Mouse (Mus musculus) mouse embryonic stem cell (cell line): ENCODE measurements around the gene Gm45799.

Experiments used
- in situ Hi-C, 2 experiments: fragments of 300-500 bp; cut with MboI; formaldehyde crosslinking; loops; 1 replicate in 1 of 2; 3 replicates in 1 of 2; pipeline ENCODE4 v1.14.3; 2019 to 2020; ENCODE audit warnings: low sequenced_read_pairs in 2 of 2, low pct_unique_long_range_greater_than_20kb in 1 of 2, mixed read lengths in 1 of 2; ENCODE audit not compliant: unreplicated experiment in 1 of 2

Gene Gm45799

DNA sequence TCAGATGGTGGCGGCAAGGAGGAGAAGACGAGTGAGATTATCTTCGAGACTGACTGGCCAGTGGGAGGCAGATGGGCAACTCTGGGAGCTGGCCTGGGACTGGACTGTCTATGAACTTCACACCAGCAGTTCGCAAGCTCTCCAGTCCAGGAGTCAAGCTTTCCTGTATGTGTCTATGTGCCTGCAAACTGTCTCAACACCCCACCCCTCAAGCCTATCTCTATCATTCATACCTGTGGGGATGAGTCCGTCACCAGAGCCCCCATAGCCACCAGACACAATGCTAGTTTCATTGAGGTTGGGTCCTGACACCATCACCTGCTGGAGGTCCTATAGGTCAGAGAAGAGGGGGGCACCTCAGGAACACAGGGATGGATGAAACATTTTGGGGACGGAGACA lies 1.6 kb upstream of the Gm45799 start:
- in situ Hi-C loops = no loop called here

- in situ Hi-C loops = no loop called here
Observed at GRCm38 (mm10) chr7:105639304-105639703, 1.0 kb upstream of the Gm45799 start.

- in situ Hi-C loops = no loop called here
Observed at GRCm38 (mm10) chr7:105639756-105640155, 596 bp upstream of the Gm45799 start, which contains the start of gene Timm10b. Gene Timm10b, plus strand, starts transcription at chr7:105640056.

DNA sequence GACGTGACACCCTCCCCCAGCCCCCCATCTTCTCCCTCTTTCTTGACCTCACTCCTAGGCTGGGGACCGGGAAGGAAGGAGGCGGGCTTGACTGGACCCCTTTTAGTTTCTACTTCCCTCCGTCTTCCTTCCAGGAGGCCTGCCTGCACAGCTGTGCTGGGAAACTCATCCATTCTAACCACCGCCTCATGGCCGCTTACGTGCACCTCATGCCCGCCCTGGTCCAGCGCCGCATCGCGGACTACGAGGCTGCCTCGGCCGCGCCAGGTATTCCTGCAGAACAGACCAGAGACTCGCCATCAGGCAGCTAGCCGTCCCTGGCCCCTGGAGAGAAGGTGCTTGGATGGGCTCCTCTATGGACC lies 523 bp downstream of the Gm45799 start:
- in situ Hi-C loops = no loop called here

GRCm38 (mm10) chr7:105641936-105642335 lies 1.6 kb downstream of the Gm45799 start:
- in situ Hi-C loops = no loop called here

DNA sequence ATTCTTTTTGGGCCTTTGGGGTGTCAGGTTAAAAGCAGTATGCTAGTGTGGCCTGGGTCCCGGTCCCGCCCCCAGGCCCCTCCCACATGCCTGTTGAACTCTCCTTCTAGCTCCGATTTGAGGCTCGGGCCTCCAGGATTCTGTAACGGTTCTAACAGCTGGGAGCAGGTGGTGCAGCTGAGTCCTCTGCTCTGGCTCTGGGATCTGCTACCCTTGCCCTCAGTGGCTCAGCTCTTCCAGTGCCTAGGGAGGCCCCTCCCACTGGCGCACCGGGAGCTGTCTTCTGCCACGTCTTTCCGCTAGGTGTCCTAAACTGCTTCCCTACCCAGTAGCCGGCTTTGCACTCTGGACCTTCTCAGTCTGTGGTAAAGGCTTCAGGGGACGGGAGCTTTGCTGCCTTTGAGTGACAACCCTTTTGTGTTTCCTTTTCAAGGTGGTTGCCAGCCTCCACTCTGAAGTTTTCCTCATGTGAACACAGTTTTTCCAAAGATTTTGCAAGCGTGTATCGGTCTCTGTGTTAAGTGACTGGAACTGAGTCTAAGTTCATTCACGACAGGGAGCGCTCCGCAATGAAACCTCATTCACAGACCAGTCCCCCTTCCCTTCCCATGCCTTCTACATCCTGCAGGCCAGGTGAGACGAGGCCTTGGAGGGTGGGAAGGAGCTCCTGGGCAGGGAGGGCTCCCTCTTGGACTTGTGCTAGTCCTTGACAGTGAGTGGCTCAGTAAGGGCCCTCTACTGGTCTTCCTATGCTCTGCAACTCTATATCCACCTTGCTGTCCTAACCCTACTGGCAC lies 10.5 kb downstream of the Gm45799 start, which contains the start of gene Dnhd1:
Dnhd1 (plus strand) TSS at position 189 of the 797 bp plus-strand sequence.
- in situ Hi-C loops = no loop called here

- in situ Hi-C loops = no loop called here
Observed at GRCm38 (mm10) chr7:105685541-105686197, 45.3 kb downstream of the Gm45799 start.

- in situ Hi-C loops = no loop called here
Observed at GRCm38 (mm10) chr7:105690875-105691274, 50.5 kb downstream of the Gm45799 start.

- in situ Hi-C loops = no loop called here
Observed at GRCm38 (mm10) chr7:105703184-105703583, 62.8 kb downstream of the Gm45799 start.

- in situ Hi-C loops = no loop called here
Observed at GRCm38 (mm10) chr7:105703816-105704215, 63.5 kb downstream of the Gm45799 start.

DNA sequence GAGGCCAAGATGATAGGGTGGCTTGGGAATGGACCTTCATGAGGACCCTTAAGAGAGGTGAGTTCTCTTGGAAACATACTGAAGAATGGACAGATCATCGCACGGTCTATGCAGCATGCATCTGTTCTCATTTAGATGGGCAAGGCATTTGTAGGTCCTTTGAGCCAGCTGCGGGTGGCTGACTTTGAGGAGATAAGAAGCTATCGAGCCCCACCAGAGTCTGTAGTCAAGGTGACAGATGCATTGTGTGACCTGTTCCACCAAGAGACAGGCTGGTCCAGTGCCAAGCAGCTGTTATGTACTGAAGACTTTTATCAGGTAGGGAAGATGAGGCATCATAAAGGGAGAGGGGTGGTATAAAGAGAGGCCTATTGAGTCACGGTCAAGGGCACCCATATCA lies 68.4 kb downstream of the Gm45799 start:
- in situ Hi-C loops = no loop called here

- in situ Hi-C loops = no loop called here
Observed at GRCm38 (mm10) chr7:105715366-105715765, 75.0 kb downstream of the Gm45799 start.

GRCm38 (mm10) chr7:105721916-105722315 lies 81.6 kb downstream of the Gm45799 start:
- in situ Hi-C loops = no loop called here

DNA sequence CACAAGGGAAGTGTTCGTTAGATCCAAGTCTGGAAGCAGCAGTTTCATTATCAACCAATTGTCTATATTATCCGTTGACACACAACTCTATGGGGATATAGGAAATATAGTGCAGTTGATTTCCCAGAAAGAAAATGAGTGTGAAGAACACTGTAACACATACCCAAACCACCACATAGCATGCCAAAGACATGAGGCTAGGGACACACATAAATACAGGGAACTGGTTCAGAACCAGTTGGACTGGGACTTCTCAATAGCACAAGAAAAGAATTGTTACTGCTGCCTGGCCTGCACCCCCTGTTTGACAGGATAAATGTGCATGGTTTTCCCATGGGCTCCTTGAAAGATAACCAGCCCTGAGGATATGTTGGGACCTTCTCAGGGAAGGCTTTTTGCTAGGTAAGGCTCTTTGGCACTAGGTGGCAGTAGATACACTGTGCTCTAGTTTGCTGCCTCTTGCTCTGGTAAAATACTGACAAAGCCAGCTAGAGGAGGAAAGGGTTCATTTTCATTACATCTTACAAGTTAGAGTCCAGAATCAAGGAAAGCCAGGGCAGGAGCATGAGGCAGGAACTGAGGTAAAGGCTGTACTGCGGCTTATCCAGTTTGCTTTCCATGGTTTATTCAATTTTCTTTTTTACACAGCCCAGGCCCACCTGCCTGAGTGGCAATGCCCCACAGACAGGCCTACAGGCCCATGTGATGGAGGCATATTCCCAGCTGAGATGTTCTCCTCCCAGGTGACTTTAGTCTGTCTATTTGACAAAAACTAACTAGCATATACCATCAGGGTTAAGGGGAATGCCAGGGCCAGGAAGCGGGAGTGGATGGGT lies 86.0 kb downstream of the Gm45799 start:
- in situ Hi-C loops = no loop called here

DNA sequence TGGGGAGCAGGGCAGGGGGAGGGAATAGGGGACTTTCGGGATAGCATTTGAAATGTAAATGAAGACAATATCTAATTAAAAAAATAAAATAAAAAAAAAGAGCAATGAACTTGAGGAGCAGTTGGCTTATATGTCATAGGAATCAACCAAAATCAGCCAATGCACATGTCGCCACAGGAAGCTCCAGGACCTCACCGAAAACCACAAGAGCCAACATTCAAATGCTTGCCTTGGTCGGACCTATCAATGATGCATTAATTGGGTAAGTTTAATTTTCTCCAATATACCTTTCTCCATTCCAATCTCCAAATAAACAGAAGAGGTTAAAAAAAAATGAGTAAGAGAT lies 86.6 kb downstream of the Gm45799 start:
- in situ Hi-C loops = no loop called here

GRCm38 (mm10) chr7:105728701-105729428 lies 88.5 kb downstream of the Gm45799 start:
- in situ Hi-C loops = no loop called here

- in situ Hi-C loops = no loop called here
Observed at GRCm38 (mm10) chr7:105733836-105734235, 93.5 kb downstream of the Gm45799 start.
